Mouse (Mus musculus) lung, postnatal 0 days (tissue): Measurements from ENCODE around the gene Kcna5.

ENCODE experiments used
- CTCF ChIP-seq: IDR thresholded peaks from 2 replicates; pipeline ENCODE4 v1.5.1; 2016; ENCODE audit warnings: antibody characterized with exemption, mild to moderate bottlenecking
- EP300 ChIP-seq: IDR thresholded peaks from 2 replicates; pipeline ENCODE4 v1.6.1; 2016; ENCODE audit warnings: antibody characterized with exemption, mild to moderate bottlenecking, control low read depth

- TF ChIP-seq CTCF (no peak), EP300 (no peak)
Observed at GRCm38 (mm10) chr6:126573021-126573420, 37.8 kb upstream of the Kcna5 start.
